Mouse (Mus musculus) spleen, adult 2 months (tissue): Measurements from ENCODE around the gene Zfhx3.

Experiments
- CTCF ChIP-seq: fragments of 200-500 bp; IDR thresholded peaks from 2 replicates; pipeline ENCODE4 v1.5.1; 2011; ENCODE audit warnings: mild to moderate bottlenecking, inconsistent platforms; ENCODE audit not compliant: insufficient read depth, insufficient read length, insufficient replicate concordance; ENCODE audit errors: extremely low read depth
- POLR2A ChIP-seq: fragments of 200-500 bp; IDR thresholded peaks from 2 replicates; pipeline ENCODE4 v1.6.1; 2011; ENCODE audit warnings: low read depth, low read length, inconsistent platforms

DNA sequence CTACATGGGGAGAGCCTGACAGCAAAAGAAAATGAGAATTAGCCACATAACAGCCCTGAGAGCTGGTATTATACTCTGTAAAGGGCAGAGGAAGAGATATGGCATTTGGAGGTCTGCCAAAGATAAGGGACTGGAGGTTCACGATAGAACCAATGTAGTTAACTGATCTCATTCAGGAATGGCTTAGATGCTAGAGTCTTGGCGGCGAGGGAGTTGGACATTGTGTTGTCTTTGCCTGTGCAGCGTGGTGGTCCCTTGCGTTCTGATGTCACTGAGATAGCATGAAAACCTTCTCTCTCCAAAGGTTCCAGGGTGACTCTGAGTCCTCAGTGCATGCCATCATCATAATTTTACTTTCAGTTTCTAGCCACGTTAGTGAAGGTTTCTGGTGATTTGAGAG lies 657.1 kb downstream of the Zfhx3 start:
- TF ChIP-seq POLR2A (no peak), CTCF (no peak)
